ENCODE assay signal across 8 mouse cellular contexts in the genomic region with DNA sequence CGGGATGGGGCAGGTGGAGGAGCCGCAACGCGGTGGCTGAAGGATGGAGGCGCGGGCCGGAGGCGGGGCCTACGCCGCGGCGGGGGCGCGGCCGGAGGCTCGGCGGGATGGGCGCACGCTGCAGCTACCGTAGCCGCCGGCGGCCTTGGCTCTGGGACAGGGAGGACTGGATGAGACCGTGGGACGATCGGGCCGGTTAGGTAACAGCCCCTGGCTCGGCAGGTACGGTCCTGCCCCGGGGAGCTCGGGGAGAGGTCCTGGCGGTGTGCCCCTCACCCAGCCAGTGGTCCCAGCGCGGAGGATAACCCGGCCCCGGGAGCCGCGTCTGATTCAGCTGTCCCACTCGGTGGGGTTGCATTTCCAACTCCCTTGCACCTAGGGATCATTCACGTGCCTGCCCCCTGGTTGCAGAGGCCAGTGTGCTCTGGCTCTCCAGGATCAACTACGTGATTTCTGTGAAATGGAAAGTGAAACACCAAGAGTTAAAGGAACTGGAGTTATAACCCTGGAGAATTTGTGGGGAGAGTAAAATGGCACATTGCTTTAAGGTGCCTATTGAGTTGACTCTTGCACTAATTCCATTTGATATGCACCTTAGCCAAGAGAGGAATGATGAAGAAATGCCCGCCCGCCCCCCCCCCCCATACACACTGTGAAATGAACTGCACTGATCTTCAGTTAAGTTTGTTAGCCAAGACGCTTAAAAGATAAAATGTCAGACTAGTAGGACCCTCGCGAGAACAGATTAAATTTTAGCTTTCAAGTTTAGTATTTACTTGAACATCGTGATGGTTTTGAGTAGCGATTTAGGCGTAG. TPM values are rescaled to one million over a fixed set of nuclear protein-coding genes. Genes with fewer than 3 reads are reported as not detected.
DNase-seq lines count a peak whose midpoint lies in the region; ATAC-seq and TF ChIP-seq lines count a peak whose summit lies in the region.

No protein-coding gene starts in this region.

- H3K27me3 ChIP-seq in heart, embryonic 12.5 days (replicated peaks), result no peaks in the 10 kb centered on the region; the same call in 1 of the 2 replicates
- no peaks in the 10 kb centered on the region for H3K27me3 ChIP-seq in kidney, postnatal 0 days (ENCODE audit: insufficient read depth, low read length)
- H3K27me3 ChIP-seq in liver, embryonic 12.5 days (replicated peaks), result no peaks in the 10 kb centered on the region; the same call in 1 of the 2 replicates

- 4% methylated on average over 26 of the region's 49 CpGs for WGBS in heart, embryonic 12.5 days
- WGBS in kidney, postnatal 0 days, result 1% methylated on average over 43 of the region's 49 CpGs
- under 1% methylated on average over 38 of the region's 49 CpGs for WGBS in liver, embryonic 12.5 days (ENCODE audit: insufficient replicate concordance)

- H3K4me1 ChIP-seq in heart, embryonic 12.5 days (replicated peaks), result peaks cover 10% of the 10 kb centered on the region
- H3K4me1 ChIP-seq in kidney, postnatal 0 days (replicated peaks; ENCODE audit: insufficient read depth, low read length), result 0 out of 2 replicates have a peak, but pooled peaks cover 6% of the 10 kb centered on the region
- peaks cover 16% of the 10 kb centered on the region for H3K4me1 ChIP-seq in liver, embryonic 12.5 days

- no peaks in the 10 kb centered on the region for H3K9me3 ChIP-seq in heart, embryonic 12.5 days (replicated peaks)
- H3K9me3 ChIP-seq in kidney, postnatal 0 days (replicated peaks; ENCODE audit: low read length), result no peaks in the 10 kb centered on the region
- no peaks in the 10 kb centered on the region for H3K9me3 ChIP-seq in liver, embryonic 12.5 days (replicated peaks)

- TF ChIP-seq CTCF in kidney, postnatal 0 days (IDR thresholded peaks at IDR 0.05; ENCODE audit: low read depth), result peak; percentile 49

- peak; percentile 82 for DNase-seq in CD4-positive, CD25-positive, alpha-beta regulatory T cell, adult 2 months (ENCODE audit: low read depth, low spot score)
- peak; percentile 75 for DNase-seq in brain, adult 2 months (ENCODE audit: low read depth, low spot score)
- peak; percentile 70 for DNase-seq in kidney, postnatal 0 days (ENCODE audit: low spot score)
- peak; percentile 77 for DNase-seq in neural tube, embryonic 10.5 days (ENCODE audit: extremely low spot score, low spot score)
- DNase-seq in testis, postnatal 10 days (ENCODE audit: low spot score), result peak; percentile 85

- H3K9ac ChIP-seq in heart, embryonic 12.5 days, result peak overlapping the region; percentile 94
- peak overlapping the region; percentile 78 for H3K9ac ChIP-seq in kidney, postnatal 0 days (ENCODE audit: low read depth, low read length)
- peak overlapping the region; percentile 80 for H3K9ac ChIP-seq in liver, embryonic 12.5 days

- H3K36me3 ChIP-seq in heart, embryonic 12.5 days, result no peaks in the 10 kb centered on the region
- peaks cover 5% of the 10 kb centered on the region; the same call in 1 of the 2 replicates for H3K36me3 ChIP-seq in kidney, postnatal 0 days (ENCODE audit: insufficient read depth, low read length)
- H3K36me3 ChIP-seq in liver, embryonic 12.5 days, result peaks cover 15% of the 10 kb centered on the region

- H3K27ac ChIP-seq in heart, embryonic 12.5 days (ENCODE audit: poor library complexity, severe bottlenecking), result peak overlapping the region; percentile 95
- peak overlapping the region; percentile 92 for H3K27ac ChIP-seq in kidney, postnatal 0 days
- peak overlapping the region; percentile 89 for H3K27ac ChIP-seq in liver, embryonic 12.5 days

- H3K4me2 ChIP-seq in heart, embryonic 12.5 days, result peak overlapping the region; percentile 72
- peak overlapping the region; percentile 67 for H3K4me2 ChIP-seq in kidney, postnatal 0 days (ENCODE audit: low read length)
- H3K4me2 ChIP-seq in liver, embryonic 12.5 days, result peak overlapping the region; percentile 85

- H3K4me3 ChIP-seq in heart, embryonic 12.5 days, result peak overlapping the region; percentile 92
- H3K4me3 ChIP-seq in kidney, postnatal 0 days (replicated peaks; ENCODE audit: low read depth, low read length), result peak overlapping the region; percentile 94
- peak overlapping the region; percentile 72 for H3K4me3 ChIP-seq in liver, embryonic 12.5 days

- ATAC-seq in erythroblast, adult 5-6 weeks (replicated peaks; ENCODE audit: low FRiP score, poor library complexity, severe bottlenecking), result peak; percentile 75
- ATAC-seq in heart, embryonic 12.5 days (ENCODE audit: insufficient number of reproducible peaks, low FRiP score), result peak; percentile 85
- ATAC-seq in kidney, postnatal 0 days (replicated peaks; ENCODE audit: low FRiP score, low read depth), result peak; percentile 82
- ATAC-seq in liver, embryonic 12.5 days, result peak; percentile 71

RNA-seq across cellular contexts. Expression of a gene that starts 1.6 kb away (rescaled TPM):
- 13.2 and 23.6 TPM in 2 replicates for total RNA-seq in erythroblast, adult 5-6 weeks (2015; ENCODE audit: low replicate concordance)
- 11.6 and 20.8 TPM in 2 replicates for total RNA-seq in erythroblast, adult 5-6 weeks (2017; ENCODE audit: low replicate concordance)
- polyA plus RNA-seq in heart, embryonic 12.5 days (2016; fragmentation: Nextera tagmentation; extraction: Ambion mirVana), result 18.9 TPM in 2 replicates
- polyA plus RNA-seq in kidney, postnatal 0 days (2015; fragmentation: Nextera tagmentation; extraction: Ambion mirVana), result 25.8 and 26.8 TPM in 2 replicates
- 14.8 and 15.1 TPM in 2 replicates for polyA plus RNA-seq in liver, embryonic 12.5 days (2016; fragmentation: Nextera tagmentation; extraction: Ambion mirVana)

Comparison
In these comparisons a context has a peak if more than half of its experiments do, and no peak if none do; other contexts are left out.
1. Peak in every context shown above with its lines: DNase-seq, ATAC-seq, H3K4me3 ChIP-seq and H3K27ac ChIP-seq.